In the genomic region with DNA sequence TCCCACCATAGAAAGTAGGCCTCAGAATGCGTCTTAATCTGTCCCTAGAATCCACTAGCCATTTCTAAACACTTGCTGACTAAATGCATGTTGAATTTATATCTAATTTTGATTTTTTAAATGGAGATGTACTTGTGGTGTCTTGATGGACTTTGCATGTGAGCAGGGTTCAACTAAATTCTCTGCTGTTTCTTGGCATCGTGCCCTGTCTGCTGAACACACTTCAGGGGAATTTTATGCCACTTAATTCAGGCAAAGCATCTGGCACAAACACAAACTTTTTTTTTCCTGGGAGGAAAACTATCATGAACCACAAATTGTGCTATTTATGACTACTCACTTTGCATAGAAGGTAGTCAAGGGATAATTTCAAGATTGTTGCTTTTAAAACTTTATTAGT, we compare ENCODE assay signal across 21 mouse cellular contexts.
DNase-seq lines count a peak whose midpoint lies in the region; ATAC-seq and TF ChIP-seq lines count a peak whose summit lies in the region.
"Had no signal": no experiment of that assay in that cellular context is flagged by ENCODE, and none has a peak within 500 bp of the region (broad histone marks: within the 10 kb centered on the region; RNA-seq: fewer than 3 reads in every experiment).

No protein-coding gene starts in this region.

- no peaks in the 10 kb centered on the region for H3K27me3 ChIP-seq in hindbrain, postnatal 0 days (ENCODE audit: insufficient read depth, low read length)
- H3K27me3 ChIP-seq in hindbrain, embryonic 10.5 days (ENCODE audit: insufficient read depth, poor library complexity, severe bottlenecking), result no peaks in the 10 kb centered on the region
- H3K27me3 ChIP-seq in lung, postnatal 0 days (replicated peaks; ENCODE audit: insufficient read depth, low read length), result no peaks in the 10 kb centered on the region
- no peaks in the 10 kb centered on the region for H3K27me3 ChIP-seq in neural tube, embryonic 15.5 days (replicated peaks)
- H3K27me3 ChIP-seq in cerebellum, adult 2 months (ENCODE audit: control insufficient read depth, insufficient read depth, low read length), result no peaks in the 10 kb centered on the region
- H3K27me3 ChIP-seq: embryonic facial prominence, embryonic 15.5 days; forebrain, embryonic 12.5 days; limb, embryonic 12.5 days had no signal

- ATAC-seq in hindbrain, postnatal 0 days, result no peak
- ATAC-seq in lung, postnatal 0 days, result no peak
- ATAC-seq in neural tube, embryonic 15.5 days (ENCODE audit: low FRiP score), result no peak

- H3K4me3 ChIP-seq in hindbrain, postnatal 0 days (ENCODE audit: low read length), result no peak overlapping the region
- H3K4me3 ChIP-seq in hindbrain, embryonic 10.5 days, result no peak overlapping the region
- H3K4me3 ChIP-seq in lung, postnatal 0 days (ENCODE audit: low read depth, low read length), result no peak overlapping the region
- no peak overlapping the region for H3K4me3 ChIP-seq in neural tube, embryonic 15.5 days (replicated peaks)
- H3K4me3 ChIP-seq in cerebellum, adult 2 months (replicated peaks; ENCODE audit: insufficient read depth, low read depth, low read length), result no peak overlapping the region
- H3K4me3 ChIP-seq: embryonic facial prominence, embryonic 15.5 days; forebrain, embryonic 12.5 days; layer of hippocampus, adult 2 months; limb, embryonic 12.5 days; myocyte had no signal

- no peak overlapping the region for H3K27ac ChIP-seq in hindbrain, postnatal 0 days
- H3K27ac ChIP-seq in hindbrain, embryonic 10.5 days, result no peak overlapping the region
- H3K27ac ChIP-seq in lung, postnatal 0 days (ENCODE audit: low read length), result no peak overlapping the region
- H3K27ac ChIP-seq in neural tube, embryonic 15.5 days (replicated peaks), result no peak overlapping the region
- H3K27ac ChIP-seq in cerebellum, adult 2 months (ENCODE audit: insufficient read depth, low read length), result no peak overlapping the region
- H3K27ac ChIP-seq: embryonic facial prominence, embryonic 15.5 days; forebrain, embryonic 12.5 days; layer of hippocampus, adult 2 months; limb, embryonic 12.5 days; liver, embryonic 14.5 days had no signal

- no peak for TF ChIP-seq EP300 in lung, postnatal 0 days (IDR thresholded peaks at IDR 0.05)

- no peaks in the 10 kb centered on the region for H3K9me3 ChIP-seq in hindbrain, postnatal 0 days (ENCODE audit: low read length)
- no peaks in the 10 kb centered on the region for H3K9me3 ChIP-seq in hindbrain, embryonic 10.5 days
- H3K9me3 ChIP-seq in lung, postnatal 0 days (ENCODE audit: low read length), result no peaks in the 10 kb centered on the region
- H3K9me3 ChIP-seq in neural tube, embryonic 15.5 days (replicated peaks), result no peaks in the 10 kb centered on the region
- H3K9me3 ChIP-seq: embryonic facial prominence, embryonic 15.5 days; forebrain, embryonic 12.5 days; limb, embryonic 12.5 days had no signal

- no peak overlapping the region for H3K4me2 ChIP-seq in hindbrain, postnatal 0 days (ENCODE audit: low read depth, low read length)
- H3K4me2 ChIP-seq in lung, postnatal 0 days (replicated peaks; ENCODE audit: low read depth, low read length), result no peak overlapping the region
- no peak overlapping the region for H3K4me2 ChIP-seq in neural tube, embryonic 15.5 days
- H3K4me2 ChIP-seq: embryonic facial prominence, embryonic 15.5 days; forebrain, embryonic 12.5 days; limb, embryonic 12.5 days; midbrain, embryonic 11.5 days had no signal

- H3K4me1 ChIP-seq in hindbrain, postnatal 0 days (ENCODE audit: insufficient read depth, low read length), result no peaks in the 10 kb centered on the region
- H3K4me1 ChIP-seq in hindbrain, embryonic 10.5 days (replicated peaks), result no peaks in the 10 kb centered on the region
- H3K4me1 ChIP-seq in lung, postnatal 0 days (ENCODE audit: insufficient read depth, low read depth, low read length), result no peaks in the 10 kb centered on the region
- no peaks in the 10 kb centered on the region for H3K4me1 ChIP-seq in neural tube, embryonic 15.5 days
- H3K4me1 ChIP-seq in cerebellum, adult 2 months (ENCODE audit: control insufficient read depth, insufficient read depth, low read length), result no peaks in the 10 kb centered on the region
- H3K4me1 ChIP-seq: forebrain, embryonic 12.5 days; limb, embryonic 12.5 days had no signal

- TF ChIP-seq CTCF in hindbrain, postnatal 0 days (IDR thresholded peaks at IDR 0.05; ENCODE audit: low read depth), result no peak
- TF ChIP-seq CTCF in lung, postnatal 0 days (IDR thresholded peaks at IDR 0.05), result no peak
- no peak for TF ChIP-seq CTCF in cerebellum, adult 2 months (IDR thresholded peaks at IDR 0.05; ENCODE audit: borderline replicate concordance, insufficient read depth, low read depth, low read length)

- H3K9ac ChIP-seq in hindbrain, postnatal 0 days (replicated peaks; ENCODE audit: low read length), result no peak overlapping the region
- H3K9ac ChIP-seq in lung, postnatal 0 days (replicated peaks; ENCODE audit: low read depth), result no peak overlapping the region
- no peak overlapping the region for H3K9ac ChIP-seq in neural tube, embryonic 15.5 days (replicated peaks)
- H3K9ac ChIP-seq: embryonic facial prominence, embryonic 15.5 days; forebrain, embryonic 12.5 days; limb, embryonic 12.5 days; liver, embryonic 14.5 days had no signal

- TF ChIP-seq POLR2A in cerebellum, adult 2 months (IDR thresholded peaks at IDR 0.05; ENCODE audit: borderline replicate concordance, insufficient read depth, low read length), result no peak

- WGBS in hindbrain, postnatal 0 days, result 37% methylated on average over 2 of the region's 2 CpGs
- WGBS in hindbrain, embryonic 10.5 days, result 89% methylated on average over 2 of the region's 2 CpGs
- WGBS in lung, postnatal 0 days, result 56% methylated on average over 2 of the region's 2 CpGs
- WGBS in neural tube, embryonic 15.5 days, result 64% methylated on average over 2 of the region's 2 CpGs
- 19% methylated on average over 2 of the region's 2 CpGs for WGBS in cerebellum, adult 2 months

- no peaks in the 10 kb centered on the region for H3K36me3 ChIP-seq in hindbrain, postnatal 0 days (ENCODE audit: insufficient read depth, low read length)
- H3K36me3 ChIP-seq in hindbrain, embryonic 10.5 days, result no peaks in the 10 kb centered on the region
- H3K36me3 ChIP-seq in lung, postnatal 0 days (ENCODE audit: insufficient read depth, low read length), result no peaks in the 10 kb centered on the region
- H3K36me3 ChIP-seq in neural tube, embryonic 15.5 days, result no peaks in the 10 kb centered on the region
- H3K36me3 ChIP-seq: embryonic facial prominence, embryonic 15.5 days; forebrain, embryonic 12.5 days; limb, embryonic 12.5 days had no signal

- DNase-seq in hindbrain, postnatal 0 days (ENCODE audit: low spot score), result peak; percentile 26
- no peak for DNase-seq in hindbrain, embryonic 10.5 days (ENCODE audit: low spot score)
- DNase-seq in lung, postnatal 14 days, result peak; percentile 1
- no peak for DNase-seq in lung, postnatal 0 days (ENCODE audit: low spot score)
- peak; percentile 1 for DNase-seq in brain, adult 2 months (ENCODE audit: low read depth, low spot score)
- DNase-seq in kidney, postnatal 36 days, result peak; percentile 62 to 72
- no peak for DNase-seq in cerebellum, adult 2 months
- DNase-seq: adrenal gland, adult 2 months; cerebellum, adult 11 months; lung, postnatal 36 days; retina, postnatal 1 day; right cerebral cortex, postnatal 4 days; thymus, postnatal 14 days had no signal

Comparison
In these comparisons a context has a peak if more than half of its experiments do, and no peak if none do; other contexts are left out.
1. DNase-seq: peak in hindbrain, postnatal 0 days (single experiment), lung, postnatal 14 days (single experiment), brain, adult 2 months (single experiment) and kidney, postnatal 36 days (2 of 2); none in hindbrain, embryonic 10.5 days (single experiment), lung, postnatal 0 days (single experiment) and cerebellum, adult 2 months (0 of 2).